Mouse (Mus musculus): ENCODE measurements at regions not wholly inside any gene's neighbourhood (a gene's known extent, or its start where the extent isn't known, plus 50 kb on each side); places are given as distances from the start of the nearest gene placed in this dataset.

- TF ChIP-seq EP300 (IDR thresholded peaks at IDR 0.05; ENCODE audit: insufficient read depth, low read depth, low read length) = no peak
- TF ChIP-seq CTCF (IDR thresholded peaks at IDR 0.05) = no peak
These were observed 152.4 kb downstream of the Zfp36l1 start for GRCm38 (mm10) chr12:79960446-79960845.

All from heart, adult 2 months (tissue).